Mouse (Mus musculus) olfactory bulb, adult 2 months (tissue): Measurements from ENCODE around the gene Orai3.
"Not testable (repeated sequence)": the region's sequence is repeated elsewhere in the genome, so short reads cannot be mapped to it uniquely, and the experiment has no call there.

ENCODE experiments used
- CTCF ChIP-seq: fragments of 200-500 bp; IDR thresholded peaks from 2 replicates; pipeline ENCODE4 v1.5.1; 2012; ENCODE audit warnings: low read depth, mild to moderate bottlenecking, low read length, moderate library complexity; ENCODE audit not compliant: insufficient read depth
- POLR2A ChIP-seq: fragments of 200-500 bp; IDR thresholded peaks from 2 replicates; pipeline ENCODE4 v1.6.1; 2012; ENCODE audit warnings: mild to moderate bottlenecking, low read depth, low read length, moderate library complexity; ENCODE audit not compliant: insufficient read depth

DNA sequence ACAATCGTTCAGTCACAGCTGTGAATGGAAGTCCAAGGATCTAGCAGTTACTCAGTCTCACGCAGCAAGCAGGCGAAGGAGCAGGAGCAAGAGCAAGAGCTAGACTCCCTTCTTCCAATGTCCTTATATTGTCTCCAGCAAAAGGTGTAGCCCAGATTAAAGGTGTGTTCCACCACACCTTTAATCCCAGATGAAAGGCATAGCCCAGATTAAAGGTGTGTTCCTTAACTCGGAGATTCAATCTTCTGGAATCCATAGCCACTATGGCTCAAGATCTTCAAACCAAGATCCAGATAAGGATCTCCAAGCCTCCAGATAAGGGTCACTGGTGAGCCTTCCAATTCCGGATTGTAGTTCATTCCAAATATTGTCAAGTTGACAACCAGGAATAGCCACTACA lies 37.5 kb upstream of the Orai3 start, which contains the start of gene Ctf2:
- not testable (repeated sequence) for TF ChIP-seq CTCF, POLR2A
